Mouse (Mus musculus) neural tube, embryonic 11.5 days (tissue): Measurements from ENCODE around the gene Nrm. TPM values are rescaled to one million over a fixed set of nuclear protein-coding genes. Genes with fewer than 3 reads are reported as not detected.

ENCODE experiments used
- ATAC-seq: fragments of 200-750 bp; cut with Nextera tagmentation; 2 replicates; pipeline ENCODE4 v1.8.0; 2017; ENCODE audit warnings: moderate number of reproducible peaks, mild to moderate bottlenecking, moderate TSS enrichment, moderate library complexity; ENCODE audit not compliant: insufficient read depth, low FRiP score, low TSS enrichment
- DNase-seq: peaks from one replicate; pipeline ENCODE4 v3.0.0-alpha.2; 2015; ENCODE audit warnings: low spot score
- H3K27ac ChIP-seq: fragments of 300-500 bp; sonication (generic); 2 replicates; pipeline ENCODE4 v1.5.1; 2014; ENCODE audit warnings: low read depth, mild to moderate bottlenecking, low read length
- H3K27me3 ChIP-seq: fragments of 300-500 bp; sonication (generic); 2 replicates; pipeline ENCODE4 v1.6.1; 2014; ENCODE audit warnings: mild to moderate bottlenecking, low read length, mixed read lengths; ENCODE audit not compliant: control insufficient read depth, insufficient read depth
- H3K36me3 ChIP-seq: fragments of 300-500 bp; sonication (generic); 2 replicates; pipeline ENCODE4 v1.6.1; 2014; ENCODE audit warnings: mild to moderate bottlenecking, low read length, moderate library complexity, mixed read lengths; ENCODE audit not compliant: control insufficient read depth, insufficient read depth
- H3K4me1 ChIP-seq: fragments of 300-500 bp; sonication (generic); 2 replicates; pipeline ENCODE4 v1.6.1; 2014; ENCODE audit warnings: low read length, mixed read lengths; ENCODE audit not compliant: control insufficient read depth, insufficient read depth
- H3K4me2 ChIP-seq: fragments of 300-500 bp; sonication (generic); 2 replicates; pipeline ENCODE4 v1.6.1; 2014; ENCODE audit warnings: low read depth, mild to moderate bottlenecking, moderate library complexity
- H3K4me3 ChIP-seq: fragments of 300-500 bp; sonication (generic); 2 replicates; pipeline ENCODE4 v1.5.1; 2014; ENCODE audit warnings: low read depth, low read length
- H3K9ac ChIP-seq: fragments of 300-500 bp; sonication (generic); 2 replicates; pipeline ENCODE4 v1.6.1; 2014; ENCODE audit warnings: mild to moderate bottlenecking, low read length
- H3K9me3 ChIP-seq: fragments of 300-500 bp; sonication (generic); 2 replicates; pipeline ENCODE4 v1.6.1; 2016; ENCODE audit warnings: low read length; ENCODE audit not compliant: control insufficient read depth
- WGBS: fragments of 180-500 bp; shearing (Covaris S2); extraction: QIAGEN DNeasy Blood & Tissue Kit; methylation state at CpG from one replicate; pipeline ENCODE4 v1.1.7; 2014; 5-methylcytosine and 5-hydroxymethylcytosine counted together
- polyA plus RNA-seq: library from polyadenylated mRNA; unstranded; fragments of >200 nt; fragmentation: Nextera tagmentation; extraction: Ambion mirVana; gene quantifications from 2 replicates; pipeline ENCODE4 v1.2.1, GENCODE M21; 2014

Gene Nrm
- polyA plus RNA-seq, 1 experiment from 2014 or later = 50.3 TPM

DNA sequence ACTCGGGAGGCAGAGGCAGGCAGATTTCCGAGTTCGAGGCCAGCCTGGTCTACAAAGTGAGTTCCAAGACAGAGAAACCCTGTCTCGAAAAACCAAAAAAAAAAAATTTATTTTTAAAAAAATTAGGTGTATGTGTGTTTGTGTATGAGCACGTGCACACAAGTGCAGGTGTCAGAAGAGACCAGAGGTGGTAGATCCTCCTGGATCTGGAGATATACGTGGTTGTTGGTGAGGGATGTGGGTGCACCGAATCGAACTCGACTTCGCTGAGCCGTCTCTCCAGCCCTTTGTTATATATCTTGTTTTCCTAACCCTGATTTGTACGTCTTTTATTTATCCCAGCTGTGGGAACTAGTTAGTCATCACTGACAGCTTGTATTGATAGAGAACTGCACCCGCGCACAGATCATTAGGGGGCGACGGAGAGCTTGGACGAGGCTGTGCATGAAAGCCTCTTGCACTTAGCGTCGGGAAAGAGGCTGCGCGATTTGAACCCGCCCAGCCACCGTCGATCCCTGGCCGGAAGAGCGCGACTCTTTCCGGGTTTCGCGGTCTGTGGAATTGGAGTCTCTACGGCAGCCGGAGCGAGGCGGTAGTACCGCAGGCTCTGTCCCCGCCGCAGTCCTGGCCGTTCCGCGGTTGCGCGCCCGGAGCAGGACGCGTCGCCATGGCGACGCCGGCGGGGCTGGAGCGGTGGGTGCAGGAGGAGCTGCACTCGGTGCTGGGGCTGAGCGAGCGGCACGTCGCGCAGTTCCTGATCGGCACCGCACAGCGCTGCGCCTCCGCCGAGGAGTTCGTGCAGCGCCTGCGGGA lies 18.3 kb downstream of the Nrm start, which contains the start of gene Dhx16:
Gene Dhx16, plus strand, starts transcription at position 575 of the 813 bp plus-strand sequence.
- DNase-seq = peak; percentile 97
- Histone ChIP-seq H3K4me1 (peaks cover 5% of the 10 kb centered on the region), H3K27me3 (no peaks in the 10 kb centered on the region), H3K9ac (peak within 1 kb of the TSS; percentile 84), H3K4me3 (peak within 1 kb of the TSS; percentile 97), H3K9me3 (no peaks in the 10 kb centered on the region), H3K36me3 (peaks cover 14% of the 10 kb centered on the region), H3K4me2 (peak within 1 kb of the TSS; percentile 76), H3K27ac (no peak within 1 kb of the TSS)
- ATAC-seq = peak; percentile 89
- WGBS = 6% methylated on average over 66 of the region's 66 CpGs

- Histone ChIP-seq H3K9me3 (no peaks in the 10 kb centered on the region), H3K27ac (no peak overlapping the region), H3K27me3 (no peaks in the 10 kb centered on the region), H3K9ac (no peak overlapping the region), H3K4me1 (peaks cover 5% of the 10 kb centered on the region), H3K4me2 (no peak overlapping the region), H3K4me3 (no peak overlapping the region), H3K36me3 (peaks cover 22% of the 10 kb centered on the region)
- ATAC-seq (no peak), DNase-seq (no peak)
- WGBS = 88% methylated on average over 17 of the region's 17 CpGs
Observed at GRCm38 (mm10) chr17:35882924-35883323, 21.8 kb downstream of the Nrm start.

- H3K9ac ChIP-seq = no peak overlapping the region
- no peak overlapping the region for H3K27ac ChIP-seq
- H3K9me3 ChIP-seq = no peaks in the 10 kb centered on the region
- peaks cover 5% of the 10 kb centered on the region for H3K4me1 ChIP-seq
- DNase-seq = no peak
- no peak for ATAC-seq
- no peak overlapping the region for H3K4me3 ChIP-seq
- H3K36me3 ChIP-seq = peaks cover 27% of the 10 kb centered on the region
- WGBS = 94% methylated on average over 14 of the region's 14 CpGs
- H3K27me3 ChIP-seq = no peaks in the 10 kb centered on the region
- no peak overlapping the region for H3K4me2 ChIP-seq
Observed at GRCm38 (mm10) chr17:35883777-35884176, 22.7 kb downstream of the Nrm start.

DNA sequence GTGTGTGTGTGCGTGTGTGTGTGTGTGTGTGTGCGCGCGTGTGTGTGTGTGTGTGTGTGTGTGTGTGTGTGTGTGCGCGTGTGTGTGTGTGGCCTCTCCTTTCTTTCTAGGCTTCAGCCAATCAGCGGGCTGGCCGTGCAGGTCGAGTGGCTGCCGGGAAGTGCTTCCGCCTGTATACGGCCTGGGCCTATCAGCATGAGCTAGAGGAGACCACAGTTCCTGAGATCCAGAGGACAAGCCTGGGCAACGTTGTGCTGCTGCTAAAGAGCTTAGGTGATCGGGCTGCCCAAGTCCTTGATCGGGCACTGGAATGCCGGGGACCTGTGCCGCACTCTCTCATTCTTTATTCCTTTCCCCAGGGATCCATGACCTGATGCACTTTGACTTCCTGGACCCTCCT lies 26.6 kb downstream of the Nrm start:
- no peak overlapping the region for H3K9ac ChIP-seq
- peaks cover 28% of the 10 kb centered on the region for H3K36me3 ChIP-seq
- no peak overlapping the region for H3K4me2 ChIP-seq
- no peaks in the 10 kb centered on the region for H3K4me1 ChIP-seq
- no peak overlapping the region for H3K27ac ChIP-seq
- no peak for DNase-seq
- H3K9me3 ChIP-seq = no peaks in the 10 kb centered on the region
- H3K4me3 ChIP-seq = no peak overlapping the region
- no peaks in the 10 kb centered on the region for H3K27me3 ChIP-seq
- WGBS = 88% methylated on average over 11 of the region's 17 CpGs
- ATAC-seq = no peak

DNA sequence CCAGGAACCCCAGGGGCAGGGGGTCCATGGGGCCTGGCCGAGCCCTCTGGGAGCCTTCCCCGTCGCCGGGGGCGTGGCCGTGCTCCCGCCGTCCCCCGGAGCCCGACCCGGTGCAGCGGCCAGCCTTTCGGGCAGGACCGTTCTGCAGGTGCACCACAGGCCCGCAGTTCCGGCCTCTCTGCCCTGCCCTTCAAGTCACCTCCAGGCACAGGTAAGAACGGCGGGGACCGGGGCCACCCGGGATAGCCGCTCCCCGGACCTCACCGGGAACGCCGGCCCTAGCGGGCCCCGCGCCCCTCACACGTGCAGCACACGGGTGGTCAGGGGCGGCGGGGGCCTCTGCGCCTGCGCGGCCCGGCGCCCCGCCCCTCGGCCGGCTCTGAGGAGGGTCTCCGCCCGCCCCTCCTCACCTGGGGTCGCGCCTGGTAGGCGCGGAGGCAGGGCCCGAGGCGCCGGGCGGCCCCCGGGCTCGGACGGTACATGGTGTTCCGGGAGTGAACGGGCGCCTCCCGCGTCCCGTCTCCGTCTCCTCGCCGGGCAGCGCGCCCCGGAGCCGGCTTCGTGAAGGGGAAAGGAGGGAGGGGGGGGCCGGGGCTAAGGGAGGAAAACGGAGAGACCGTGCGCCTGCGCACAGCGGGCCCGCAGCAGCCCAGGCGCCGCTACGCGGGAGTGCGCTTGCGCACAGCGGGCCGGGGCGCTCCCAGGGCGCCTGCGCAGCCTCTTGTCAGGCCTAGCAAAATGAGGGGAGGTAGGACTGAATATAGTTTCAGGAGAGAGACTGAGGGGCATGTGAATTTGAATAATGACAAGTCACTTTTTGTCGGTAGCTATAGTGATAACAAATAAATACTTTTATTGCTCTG lies 35.9 kb downstream of the Nrm start, which contains the start of gene 2310061I04Rik:
Gene 2310061I04Rik, minus strand, starts transcription at position 651 of the 863 bp plus-strand sequence.
- WGBS = under 1% methylated on average over 61 of the region's 86 CpGs
- Histone ChIP-seq H3K36me3 (peaks cover 9% of the 10 kb centered on the region), H3K27ac (peak within 1 kb of the TSS; percentile 83), H3K4me1 (peaks cover 9% of the 10 kb centered on the region), H3K9ac (peak within 1 kb of the TSS; percentile 87), H3K9me3 (no peaks in the 10 kb centered on the region), H3K4me2 (peak within 1 kb of the TSS; percentile 100), H3K4me3 (peak within 1 kb of the TSS; percentile 74), H3K27me3 (no peaks in the 10 kb centered on the region)
- peak; percentile 96 for DNase-seq
- peak; percentile 91 for ATAC-seq

DNA sequence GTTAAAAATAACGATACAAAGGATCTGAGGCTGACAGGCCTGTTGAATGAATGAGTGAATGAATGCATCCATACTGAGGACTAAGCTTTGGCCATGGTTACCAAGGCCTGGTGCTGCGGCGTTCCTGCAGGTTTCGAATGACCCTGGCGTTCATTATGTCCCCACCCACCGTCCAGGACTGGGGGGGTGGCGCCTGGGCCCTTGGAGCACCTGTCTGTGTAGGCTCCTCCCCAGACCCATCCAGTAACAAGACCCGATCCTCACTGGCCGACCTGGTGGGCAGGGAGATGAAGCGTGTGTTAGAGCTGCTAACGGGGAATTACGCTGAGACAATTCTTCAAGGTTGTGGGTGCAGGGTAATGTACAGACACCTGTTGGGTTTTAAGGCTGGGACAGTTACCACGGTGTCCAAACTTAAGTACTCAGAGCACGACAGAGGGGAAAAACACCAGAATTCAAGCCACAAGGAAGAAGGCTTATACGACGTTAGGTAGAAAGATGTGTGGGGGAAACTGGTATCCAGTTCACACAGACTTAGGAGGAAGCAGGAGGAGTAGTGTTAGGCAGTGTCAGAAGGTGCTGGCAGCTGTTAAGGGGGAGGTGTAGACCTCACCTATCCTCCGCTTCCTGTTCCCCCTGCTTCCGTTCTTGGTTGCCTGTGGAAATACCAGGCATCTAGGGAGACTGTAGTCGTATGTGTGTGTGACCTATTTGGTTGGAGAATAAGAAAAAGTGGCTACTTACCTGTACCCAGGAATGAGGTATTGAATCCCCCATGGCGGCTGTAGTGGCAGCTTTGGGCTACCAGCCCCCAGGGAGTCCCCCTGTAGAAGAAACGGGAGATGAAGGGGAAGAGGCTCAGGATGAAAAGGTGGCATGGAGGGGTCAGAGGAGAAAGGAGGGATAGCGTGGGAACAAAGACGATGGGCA lies 36.8 kb downstream of the Nrm start:
- Histone ChIP-seq H3K9ac (peak overlapping the region; percentile 87), H3K27ac (0 out of 2 replicates have a peak overlapping the region, but pooled peaks have one; percentile 56), H3K27me3 (no peaks in the 10 kb centered on the region), H3K36me3 (peaks cover 9% of the 10 kb centered on the region), H3K4me3 (no peak overlapping the region), H3K9me3 (no peaks in the 10 kb centered on the region), H3K4me1 (peaks cover 9% of the 10 kb centered on the region), H3K4me2 (peak overlapping the region; percentile 100)
- ATAC-seq (peak; percentile 57), DNase-seq (no peak)
- WGBS = 46% methylated on average over 23 of the region's 23 CpGs

GRCm38 (mm10) chr17:35900636-35901035 lies 39.5 kb downstream of the Nrm start:
- 90% methylated on average over 3 of the region's 3 CpGs for WGBS
- H3K36me3 ChIP-seq = peaks cover 16% of the 10 kb centered on the region

More at GRCm38 (mm10) chr17:35900636-35901035, 39.5 kb downstream of the Nrm start:
- Histone ChIP-seq H3K4me1 (peaks cover 9% of the 10 kb centered on the region), H3K27ac (no peak overlapping the region), H3K4me3 (no peak overlapping the region), H3K9ac (no peak overlapping the region), H3K4me2 (no peak overlapping the region), H3K27me3 (no peaks in the 10 kb centered on the region), H3K9me3 (no peaks in the 10 kb centered on the region)
- ATAC-seq = no peak
- DNase-seq = no peak
